ENCODE assay signal across 9 mouse cellular contexts in genomic region chr8:123117744-123118143, GRCm38 (mm10). TPM values are rescaled to one million over a fixed set of nuclear protein-coding genes. Genes with fewer than 3 reads are reported as not detected.
DNase-seq lines count a peak whose midpoint lies in the region; ATAC-seq and TF ChIP-seq lines count a peak whose summit lies in the region.
"Had no signal": no experiment of that assay in that cellular context is flagged by ENCODE, and none has a peak within 500 bp of the region (broad histone marks: within the 10 kb centered on the region; RNA-seq: fewer than 3 reads in every experiment).

No protein-coding gene starts in this region.

- H3K27ac ChIP-seq in heart, adult 2 months = no peak overlapping the region
- no peak overlapping the region for H3K27ac ChIP-seq in liver, postnatal 0 days (ENCODE audit: low read depth)

- TF ChIP-seq EP300 in heart, adult 2 months (IDR thresholded peaks at IDR 0.05; ENCODE audit: insufficient read depth, low read depth, low read length) = no peak
- no peak for TF ChIP-seq EP300 in liver, postnatal 0 days (IDR thresholded peaks at IDR 0.05; ENCODE audit: low read depth)

- peak overlapping the region; percentile 82 for H3K4me2 ChIP-seq in liver, postnatal 0 days (ENCODE audit: low read depth, low read length)

- 8% methylated on average over 17 of the region's 17 CpGs for whole genome bisulfite sequencing in heart, adult 2 months
- WGBS in liver, postnatal 0 days (ENCODE audit: insufficient replicate concordance) = 5% methylated on average over 17 of the region's 17 CpGs

- TF ChIP-seq POLR2A in heart, adult 2 months (IDR thresholded peaks at IDR 0.05; ENCODE audit: insufficient read depth, low read depth, low read length) = no peak

- H3K9ac ChIP-seq in heart, adult 2 months (ENCODE audit: low read depth, low read length) = peak overlapping the region; percentile 36; the same call in 1 of the 2 replicates
- H3K9ac ChIP-seq in liver, postnatal 0 days (replicated peaks) = no peak overlapping the region

- TF ChIP-seq CTCF in heart, adult 2 months (IDR thresholded peaks at IDR 0.05) = no peak
- no peak for TF ChIP-seq CTCF in E14TG2a.4 (conservative IDR thresholded peaks at IDR 0.05; ENCODE audit: low read length)
- no peak for TF ChIP-seq CTCF in liver, postnatal 0 days (IDR thresholded peaks at IDR 0.05; ENCODE audit: low read depth)

- no peaks in the 10 kb centered on the region for H3K79me2 ChIP-seq in heart, adult 2 months (replicated peaks; ENCODE audit: control insufficient read depth, insufficient read depth, low read length)

- no peaks in the 10 kb centered on the region for H3K36me3 ChIP-seq in heart, adult 2 months (ENCODE audit: control insufficient read depth, insufficient read depth, low read length)
- no peaks in the 10 kb centered on the region for H3K36me3 ChIP-seq in E14TG2a.4 (ENCODE audit: insufficient read depth, low read length)
- H3K36me3 ChIP-seq in liver, postnatal 0 days (replicated peaks; ENCODE audit: insufficient read depth, low read length) = no peaks in the 10 kb centered on the region

- no peak for DNase-seq in heart, adult 2 months
- DNase-seq in heart, postnatal 36 days = no peak
- no peak for DNase-seq in liver, postnatal 0 days
- no peak for DNase-seq in embryo, embryonic 10.5 days (ENCODE audit: low spot score)
- DNase-seq in kidney, postnatal 4 days = no peak

- peaks cover 15% of the 10 kb centered on the region for H3K27me3 ChIP-seq in heart, adult 2 months (ENCODE audit: control insufficient read depth, insufficient read depth, low read length)
- peaks cover 80% of the 10 kb centered on the region for H3K27me3 ChIP-seq in E14TG2a.4 (ENCODE audit: insufficient read depth, low read length)
- H3K27me3 ChIP-seq in liver, postnatal 0 days (ENCODE audit: insufficient read depth, low read length) = peaks cover 40% of the 10 kb centered on the region

- no peaks in the 10 kb centered on the region for H3K9me3 ChIP-seq in E14TG2a.4 (ENCODE audit: low read length)
- no peaks in the 10 kb centered on the region for H3K9me3 ChIP-seq in liver, postnatal 0 days (ENCODE audit: low read length)

- H3K4me3 ChIP-seq in heart, adult 2 months = peak overlapping the region; percentile 38; the same call in 1 of the 2 replicates
- peak overlapping the region; percentile 80 for H3K4me3 ChIP-seq in E14TG2a.4 (replicated peaks; ENCODE audit: low read length)
- peak overlapping the region; percentile 46 for H3K4me3 ChIP-seq in liver, postnatal 0 days (ENCODE audit: low read depth, low read length)

- H3K4me1 ChIP-seq in heart, adult 2 months (ENCODE audit: control insufficient read depth, insufficient read depth, low read length) = peaks cover 3% of the 10 kb centered on the region; the same call in 1 of the 2 replicates
- peaks cover 18% of the 10 kb centered on the region for H3K4me1 ChIP-seq in E14TG2a.4 (replicated peaks; ENCODE audit: low read depth, low read length)
- H3K4me1 ChIP-seq in liver, postnatal 0 days (ENCODE audit: insufficient read depth) = peaks cover 15% of the 10 kb centered on the region

- ATAC-seq in granulocyte monocyte progenitor cell, adult 5-6 weeks (replicated peaks; ENCODE audit: poor library complexity, severe bottlenecking) = 0 out of 2 replicates have a peak, but pooled peaks have one; percentile 4
- ATAC-seq in liver, postnatal 0 days = no peak; the same call in 1 of the 2 replicates
- ATAC-seq in erythroid progenitor cell, adult 5-6 weeks (replicated peaks; ENCODE audit: low FRiP score, poor library complexity, severe bottlenecking) = no peak

- intact Hi-C loops in heart, adult 2 months (cut with DNase I) = no loop called here
- intact Hi-C loops in heart, postnatal 36 days (cut with DNase I) = loop anchor here (10.0 kb wide), 1 partner anchor 167 kb away; no protein-coding TSS in a partner anchor

RNA-seq across cellular contexts. Expression of gene Cpne7, which starts 0.6 kb away (rescaled TPM):
- total RNA-seq in heart, adult 2 months (2021) = under 1 TPM; 0.18 to 0.91 TPM
- 0.91 and 1.7 TPM in 2 replicates for polyA plus RNA-seq in heart, adult 2 months (2012; rRNA removed)
- under 1 TPM; 0.35 to 0.44 TPM for total RNA-seq in heart, postnatal 36 days (2021)
- not detected in 2 replicates for total RNA-seq in granulocyte monocyte progenitor cell, adult 5-6 weeks (2014; fragmentation: Nextera tagmentation)
- not detected in 2 replicates for total RNA-seq in granulocyte monocyte progenitor cell, adult 5-6 weeks (2017)
- polyA plus RNA-seq in liver, postnatal 0 days (2015; fragmentation: Nextera tagmentation; extraction: Ambion mirVana) = 0.06 TPM in 2 replicates
- not detected in 2 replicates for total RNA-seq in erythroid progenitor cell, adult 5-6 weeks (2015; ENCODE audit: low replicate concordance)
- total RNA-seq in erythroid progenitor cell, adult 5-6 weeks (2017; ENCODE audit: low replicate concordance) = not detected in 2 replicates

RNA-seq across cellular contexts. Expression of gene Rpl13, which starts 15.6 kb away (rescaled TPM):
- 100 to 1,000 TPM; 418 to 463 TPM for total RNA-seq in heart, adult 2 months (2021)
- polyA plus RNA-seq in heart, adult 2 months (2012; rRNA removed) = 440 and 616 TPM in 2 replicates
- 100 to 1,000 TPM; 409 to 436 TPM for total RNA-seq in heart, postnatal 36 days (2021)
- total RNA-seq in granulocyte monocyte progenitor cell, adult 5-6 weeks (2014; fragmentation: Nextera tagmentation) = 1,716 and 2,163 TPM in 2 replicates
- 2,167 and 2,701 TPM in 2 replicates for total RNA-seq in granulocyte monocyte progenitor cell, adult 5-6 weeks (2017)
- polyA plus RNA-seq in liver, postnatal 0 days (2015; fragmentation: Nextera tagmentation; extraction: Ambion mirVana) = 811 and 871 TPM in 2 replicates
- 320 and 376 TPM in 2 replicates for total RNA-seq in erythroid progenitor cell, adult 5-6 weeks (2015; ENCODE audit: low replicate concordance)
- total RNA-seq in erythroid progenitor cell, adult 5-6 weeks (2017; ENCODE audit: low replicate concordance) = 611 and 691 TPM in 2 replicates

RNA-seq across cellular contexts. Expression of gene Sult5a1, which starts 40.4 kb away (rescaled TPM):
- under 1 TPM; 0.27 to 0.91 TPM for total RNA-seq in heart, adult 2 months (2021)
- polyA plus RNA-seq in heart, adult 2 months (2012; rRNA removed) = 2.3 and 5.3 TPM in 2 replicates
- total RNA-seq in heart, postnatal 36 days (2021) = under 1 TPM; 0.58 to 0.79 TPM
- not detected in 2 replicates for total RNA-seq in granulocyte monocyte progenitor cell, adult 5-6 weeks (2014; fragmentation: Nextera tagmentation)
- not detected in 2 replicates for total RNA-seq in granulocyte monocyte progenitor cell, adult 5-6 weeks (2017)
- 2.4 and 4.0 TPM in 2 replicates for polyA plus RNA-seq in liver, postnatal 0 days (2015; fragmentation: Nextera tagmentation; extraction: Ambion mirVana)
- total RNA-seq in erythroid progenitor cell, adult 5-6 weeks (2015; ENCODE audit: low replicate concordance) = not detected in 2 replicates
- not detected in 2 replicates for total RNA-seq in erythroid progenitor cell, adult 5-6 weeks (2017; ENCODE audit: low replicate concordance)
- total RNA-seq: common myeloid progenitor, adult 5-6 weeks had no signal

RNA-seq across cellular contexts. Expression of gene Spg7, which starts 55.0 kb away (rescaled TPM):
- 10 to 100 TPM; 74.4 to 88.2 TPM for total RNA-seq in heart, adult 2 months (2021)
- polyA plus RNA-seq in heart, adult 2 months (2012; rRNA removed) = 95.9 and 113 TPM in 2 replicates
- total RNA-seq in heart, postnatal 36 days (2021) = 10 to 100 TPM; 79.7 to 87.7 TPM
- total RNA-seq in granulocyte monocyte progenitor cell, adult 5-6 weeks (2014; fragmentation: Nextera tagmentation) = 29.5 and 40.3 TPM in 2 replicates
- total RNA-seq in granulocyte monocyte progenitor cell, adult 5-6 weeks (2017) = 47.3 and 65.5 TPM in 2 replicates
- 16.9 and 18.3 TPM in 2 replicates for polyA plus RNA-seq in liver, postnatal 0 days (2015; fragmentation: Nextera tagmentation; extraction: Ambion mirVana)
- 63.4 and 71.7 TPM in 2 replicates for total RNA-seq in erythroid progenitor cell, adult 5-6 weeks (2015; ENCODE audit: low replicate concordance)
- 50.3 and 65.2 TPM in 2 replicates for total RNA-seq in erythroid progenitor cell, adult 5-6 weeks (2017; ENCODE audit: low replicate concordance)
